Mouse (Mus musculus): ENCODE results near the gene Tmem88.

Tmem88 gene

DNA sequence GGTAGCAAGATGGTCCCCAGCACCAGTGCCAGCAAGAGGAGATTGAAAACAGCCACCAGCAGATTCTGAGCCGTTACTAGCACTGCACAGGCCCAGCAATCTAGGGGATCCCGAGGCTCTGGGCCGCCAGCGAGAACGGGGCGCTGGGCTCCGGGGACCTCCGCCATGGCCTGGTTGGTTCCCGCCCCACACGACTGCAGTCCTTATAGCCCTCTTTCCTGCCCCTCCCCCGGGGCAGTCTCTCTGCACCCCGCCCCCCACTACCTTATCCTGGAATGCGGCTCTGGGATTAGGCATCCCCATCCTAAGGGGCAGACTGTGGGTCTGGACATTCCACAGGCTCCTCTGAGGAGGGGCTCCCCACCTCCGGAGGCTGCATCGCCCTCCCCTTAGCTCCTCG, at the start of gene Tmem88:
Gene Tmem88 (minus strand): TSS at position 176 of the 400 bp plus-strand sequence.
- no peak for DNase-seq (ENCODE audit: low spot score in 2 of 2)

DNA sequence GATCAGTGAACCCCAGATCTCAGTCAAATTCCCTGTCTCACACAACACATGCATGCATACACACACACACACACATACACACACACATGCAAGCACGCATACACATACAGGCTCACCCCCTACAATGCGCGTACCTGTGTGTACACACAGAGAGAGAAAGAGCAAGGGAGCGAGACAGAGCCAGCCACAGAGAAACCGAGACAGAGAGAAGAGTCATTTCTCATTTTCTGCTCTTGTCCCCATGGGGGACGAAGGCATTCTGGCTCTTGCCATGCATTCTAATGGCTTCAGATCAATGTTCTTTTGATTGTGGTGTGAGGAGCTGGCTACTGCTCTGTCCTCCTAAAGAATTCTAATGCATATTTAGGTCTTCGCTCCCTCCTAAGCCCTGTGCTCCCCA, 49.3 kb upstream of the Tmem88 start:
- DNase-seq (ENCODE audit: low spot score in 2 of 2), result no peak

DNA sequence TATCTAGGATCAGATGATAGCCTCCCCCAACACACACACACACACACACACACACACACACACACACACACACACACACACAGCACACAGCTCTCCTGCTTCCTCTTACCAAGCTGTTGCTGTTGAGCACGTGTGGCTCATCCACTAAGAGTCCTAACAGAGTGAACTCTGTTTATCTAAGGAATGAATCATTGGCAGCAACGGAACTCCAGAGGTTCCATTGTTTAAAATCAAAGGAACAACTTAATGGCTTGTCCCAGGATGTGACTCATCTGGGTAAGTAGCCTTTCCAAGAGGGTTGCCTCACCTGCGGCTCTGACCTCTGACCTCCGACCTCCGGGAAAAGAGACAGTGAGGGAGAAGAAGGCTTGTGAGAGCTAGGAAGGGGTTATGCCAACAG, 45.3 kb upstream of the Tmem88 start:
- DNase-seq (ENCODE audit: low spot score in 2 of 2), result no peak

DNA sequence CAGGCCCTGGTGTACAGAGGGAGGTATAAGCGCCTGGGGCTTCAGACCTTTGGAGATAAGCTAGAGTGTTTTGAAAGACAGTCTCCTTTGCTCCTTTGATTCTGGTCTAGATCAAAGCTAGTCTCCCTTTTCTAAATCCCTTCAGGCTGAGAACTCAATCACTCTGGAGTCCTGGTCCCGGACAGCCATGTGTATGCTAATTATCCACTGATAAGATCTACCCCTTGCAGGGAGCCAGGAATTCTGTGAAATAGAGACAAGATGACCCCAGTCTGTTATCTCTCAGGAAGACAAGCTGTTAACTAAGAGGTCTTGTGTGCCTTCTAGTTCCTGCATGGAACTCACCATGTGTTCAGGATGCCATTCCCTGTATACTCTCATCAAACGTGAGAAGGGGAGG, 39.3 kb upstream of the Tmem88 start:
- DNase-seq (ENCODE audit: low spot score in 2 of 2), result no peak

DNA sequence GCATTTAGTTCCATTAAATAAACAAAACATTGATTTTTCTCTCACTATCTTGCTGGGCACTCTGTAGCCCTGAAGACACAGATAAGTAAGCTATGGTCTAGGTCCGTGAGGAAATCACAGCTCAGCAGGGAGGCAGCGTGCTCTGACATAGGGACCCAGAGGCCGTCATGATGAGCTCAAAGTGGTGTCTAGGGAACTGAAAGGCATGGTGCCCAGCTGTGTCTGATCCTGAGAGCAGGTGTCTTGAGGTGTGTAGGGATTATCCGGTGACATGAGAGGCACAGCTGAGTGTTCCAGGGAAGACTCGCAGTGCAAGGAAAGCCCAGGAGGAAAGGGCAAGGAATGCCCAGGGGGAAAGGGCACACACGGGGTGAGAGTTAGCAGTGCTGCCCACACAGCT, 35.2 kb upstream of the Tmem88 start:
- no peak for DNase-seq (ENCODE audit: low spot score in 2 of 2)

DNA sequence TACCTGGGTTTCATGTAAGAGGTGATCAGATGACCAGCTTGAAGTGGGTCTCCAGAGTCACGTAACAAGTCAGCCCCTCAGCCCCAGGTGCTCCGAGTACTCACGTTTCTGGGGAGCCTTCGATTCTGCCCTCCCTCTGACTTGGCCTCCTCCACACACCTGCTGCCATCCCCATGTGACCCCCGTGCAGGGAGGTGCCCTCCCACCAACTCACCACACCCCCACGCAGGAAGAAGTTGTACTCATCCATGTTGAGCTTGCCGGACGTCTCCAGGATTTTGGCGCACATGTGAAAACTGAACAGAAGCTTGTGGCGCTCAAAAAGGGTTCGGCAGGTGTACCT, 34.6 kb upstream of the Tmem88 start:
- no peak for DNase-seq (ENCODE audit: low spot score in 2 of 2)

DNA sequence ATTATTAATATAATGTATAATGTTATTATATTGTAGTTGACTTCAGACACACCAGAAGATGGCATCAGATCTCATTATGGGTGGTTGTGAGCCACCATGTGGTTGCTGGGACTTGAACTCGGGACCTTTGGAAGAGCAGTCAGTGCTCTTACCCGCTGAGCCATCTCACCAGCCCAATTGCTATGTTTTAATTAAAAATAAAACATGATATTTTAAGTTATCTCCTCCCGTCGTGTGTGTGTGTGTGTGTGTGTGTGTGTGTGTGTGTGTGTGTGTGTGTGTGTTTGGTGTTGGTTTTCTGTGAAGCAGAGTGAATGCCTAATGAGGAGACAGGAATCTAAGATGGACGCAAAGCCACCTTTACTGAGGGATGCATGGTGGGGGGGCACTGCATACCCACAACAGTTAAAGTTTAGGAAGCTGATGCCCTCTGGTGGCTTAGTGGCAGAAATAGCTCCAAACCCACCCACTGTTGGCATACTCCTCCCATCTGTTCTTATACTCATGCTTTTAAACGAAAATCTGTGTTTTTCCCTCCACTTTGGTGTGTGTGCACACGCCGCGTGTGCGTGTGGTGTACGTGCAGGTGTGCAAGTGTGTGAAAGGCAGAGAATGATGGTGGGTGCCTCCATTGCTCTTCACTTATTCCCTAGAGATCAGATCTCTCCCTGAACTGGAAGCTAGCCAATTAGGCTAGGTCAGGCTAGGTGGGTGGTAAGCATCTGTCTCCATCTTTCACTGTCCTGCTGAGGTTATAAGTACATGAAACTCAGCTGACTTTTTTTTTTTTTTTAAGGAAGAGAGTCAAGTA, 34.0 kb upstream of the Tmem88 start:
- DNase-seq (ENCODE audit: low spot score in 2 of 2), result peak in 1 of 2 experiments; percentile 62

DNA sequence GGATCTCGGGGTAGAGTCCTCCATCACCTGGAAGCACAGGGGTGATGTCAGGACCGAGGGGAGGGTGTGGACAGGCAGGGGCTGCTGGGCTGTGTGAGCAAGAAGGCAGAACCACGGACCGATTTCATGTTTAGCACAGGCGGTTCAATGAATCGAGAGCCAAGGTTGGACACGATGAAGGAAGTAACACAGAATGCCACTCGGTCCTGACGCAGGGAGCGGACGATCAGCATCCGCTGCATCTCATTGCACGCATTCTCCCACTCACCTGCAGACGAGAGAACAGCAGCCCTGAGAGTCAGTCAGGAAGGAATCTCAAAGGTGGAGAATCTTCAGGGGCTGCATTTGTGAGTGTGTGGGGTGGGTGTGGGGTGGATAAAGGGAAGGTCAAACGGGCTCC, 32.6 kb upstream of the Tmem88 start:
- no peak for DNase-seq (ENCODE audit: low spot score in 2 of 2)

DNA sequence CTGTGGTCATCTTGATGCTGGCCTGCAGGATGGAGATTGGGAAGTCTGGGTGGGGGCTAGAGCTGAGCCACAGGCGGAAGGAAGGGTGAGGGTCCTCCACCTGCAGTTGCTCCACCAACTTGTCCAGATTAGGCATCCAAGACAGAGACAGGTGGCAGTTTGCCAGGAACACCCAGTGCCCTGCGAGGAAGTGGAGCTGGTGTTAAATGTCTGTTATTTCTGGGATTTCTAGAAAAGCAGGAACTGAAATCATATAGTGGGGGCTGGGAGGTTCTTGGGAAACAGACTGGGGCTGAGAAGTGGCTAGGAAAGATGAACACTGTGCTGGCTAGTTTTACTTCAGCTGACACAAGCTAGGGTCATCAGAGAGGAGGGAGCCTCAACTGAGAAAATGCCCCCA, 31.3 kb upstream of the Tmem88 start:
- DNase-seq (ENCODE audit: low spot score in 2 of 2), result no peak

DNA sequence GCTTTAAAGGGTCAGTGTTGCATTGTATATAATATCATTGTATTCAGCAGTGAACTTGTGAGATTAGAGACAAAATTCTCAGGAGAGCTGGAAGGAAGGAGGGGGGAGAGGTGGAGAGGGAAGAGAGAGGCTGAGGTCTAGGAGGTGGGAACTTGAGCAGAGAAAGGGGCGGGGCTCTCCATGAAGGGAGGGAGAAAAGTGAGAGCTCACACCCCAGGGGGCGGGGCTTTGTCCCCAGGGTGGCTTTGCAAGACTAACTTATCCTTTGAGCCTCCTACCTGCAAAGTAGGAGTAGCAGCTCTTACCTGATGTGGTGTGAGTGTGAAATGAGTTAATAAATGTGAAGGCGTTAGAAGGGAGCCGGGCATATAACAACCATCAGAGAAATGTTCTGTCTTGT, 30.7 kb upstream of the Tmem88 start:
- no peak for DNase-seq (ENCODE audit: low spot score in 2 of 2)

DNA sequence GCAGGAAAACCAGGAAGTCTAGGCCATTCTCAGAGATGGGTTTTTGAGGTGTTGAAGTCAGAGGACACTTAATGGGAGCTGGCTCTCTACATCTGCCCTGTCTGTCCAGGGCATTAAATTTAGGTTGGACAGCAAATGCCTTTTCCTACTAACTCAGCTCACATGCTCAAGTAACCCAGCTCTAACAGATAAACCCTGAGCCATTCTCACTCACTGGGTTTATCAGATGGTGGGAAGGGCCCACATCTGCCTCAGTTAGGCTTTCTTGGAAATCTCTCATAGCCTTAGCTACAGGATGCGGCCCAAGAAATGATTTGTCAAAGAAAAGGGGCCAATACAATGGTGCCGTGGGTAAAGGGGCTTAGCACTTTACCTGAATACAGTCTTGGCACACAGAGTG, 28.2 kb upstream of the Tmem88 start:
- no peak for DNase-seq (ENCODE audit: low spot score in 2 of 2)

DNA sequence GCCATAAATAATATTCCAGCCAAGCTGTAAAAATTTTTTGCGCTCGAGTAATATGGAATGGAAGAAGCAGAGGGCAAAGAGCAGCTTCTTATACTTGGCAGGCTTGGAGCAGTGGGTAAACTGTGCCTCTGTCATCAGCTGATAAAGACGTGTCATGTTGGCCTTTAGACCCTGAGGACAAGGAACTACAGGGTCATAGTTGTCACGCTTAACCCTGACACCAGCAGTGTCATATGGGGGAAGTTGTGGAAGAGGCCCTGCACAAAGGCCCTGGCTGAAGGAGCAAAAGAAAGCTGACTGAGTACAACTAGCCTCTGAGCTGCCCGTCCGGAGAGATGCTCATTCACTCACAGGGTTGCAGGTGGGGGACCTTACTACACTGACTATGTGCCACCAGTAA, 25.9 kb upstream of the Tmem88 start:
- no peak for DNase-seq (ENCODE audit: low spot score in 2 of 2)

DNA sequence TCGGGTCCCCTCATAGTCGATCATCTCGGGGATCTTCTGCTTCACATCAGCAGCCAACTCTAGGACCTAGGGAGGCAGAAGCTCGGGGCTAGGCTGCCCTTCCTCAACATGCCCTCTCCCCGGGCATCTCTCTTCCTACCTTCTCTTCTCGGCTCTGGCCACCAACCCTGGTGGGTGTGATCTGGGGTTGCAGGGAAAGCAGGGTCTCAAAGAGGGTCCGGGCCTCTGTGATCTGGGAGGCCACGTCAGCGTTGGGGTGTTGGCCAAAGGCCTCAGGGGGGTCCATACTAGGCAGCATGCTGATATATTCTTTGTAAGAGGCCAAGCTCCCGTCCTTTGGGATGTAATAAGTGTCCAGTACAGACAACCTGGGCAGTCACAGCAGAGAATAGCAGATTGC, 24.8 kb upstream of the Tmem88 start:
- no peak for DNase-seq (ENCODE audit: low spot score in 2 of 2)

DNA sequence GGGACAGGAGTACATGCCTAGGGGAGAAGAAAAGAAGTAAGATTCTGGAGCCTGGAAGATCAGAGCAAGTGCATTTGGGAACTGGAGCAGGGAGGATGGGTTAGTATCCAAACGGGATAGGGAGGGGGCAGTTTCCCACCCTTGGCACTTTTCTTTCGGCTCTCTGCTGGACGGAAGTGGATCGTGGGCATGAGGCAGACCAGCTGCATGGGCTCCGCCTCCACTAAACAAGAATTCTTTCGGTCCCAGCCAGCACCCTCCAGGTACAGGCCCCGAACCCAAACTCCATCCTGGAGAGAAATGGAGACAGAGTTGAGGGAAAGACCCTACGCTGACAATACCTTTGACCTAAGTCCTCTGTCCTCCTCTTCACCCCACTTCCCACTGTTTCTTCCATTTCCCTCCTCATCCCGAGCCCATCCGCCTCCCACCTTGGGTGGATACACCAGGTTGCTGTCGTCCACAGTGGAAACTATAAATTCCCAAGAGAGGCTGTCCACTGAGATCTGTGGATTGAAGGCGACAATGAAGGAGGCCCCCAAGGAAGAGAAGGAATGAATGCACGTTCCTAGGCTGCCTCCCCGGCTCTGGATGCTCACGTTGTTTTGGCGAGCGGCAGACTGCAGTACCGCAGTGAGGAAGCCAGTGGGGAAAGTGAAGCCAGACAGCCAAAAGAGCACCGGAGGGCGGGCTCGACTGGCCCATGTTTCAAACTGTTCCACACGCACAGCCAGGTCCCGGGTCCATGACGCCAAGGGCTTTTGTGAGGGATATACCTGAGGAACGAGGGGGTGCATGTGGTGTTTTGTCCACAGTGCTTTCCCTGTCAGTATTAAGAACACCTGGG, 23.3 kb upstream of the Tmem88 start:
- no peak for DNase-seq (ENCODE audit: low spot score in 2 of 2)

DNA sequence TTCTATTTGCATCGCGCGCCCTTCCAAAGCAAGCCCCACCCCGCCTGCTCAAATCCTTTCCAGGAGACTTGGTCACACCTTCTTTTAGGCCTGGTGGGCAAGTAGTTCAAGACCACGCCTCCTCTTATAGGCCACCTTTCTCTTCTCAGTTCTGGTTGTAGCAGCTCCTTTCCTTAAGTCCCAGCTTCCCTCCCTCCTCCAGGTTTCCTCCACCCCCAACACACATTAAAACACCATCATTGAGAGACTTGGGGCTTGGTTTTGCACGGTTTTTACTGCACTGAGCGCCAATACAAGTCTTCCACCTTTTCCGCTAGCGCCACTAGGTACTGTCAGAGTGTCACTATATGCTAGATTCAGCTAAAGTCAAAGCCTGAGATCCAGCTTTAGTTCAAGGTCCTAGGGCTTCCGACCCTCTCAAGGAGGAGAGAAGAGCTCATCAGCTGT, 22.5 kb upstream of the Tmem88 start:
- no peak for DNase-seq (ENCODE audit: low spot score in 2 of 2)

DNA sequence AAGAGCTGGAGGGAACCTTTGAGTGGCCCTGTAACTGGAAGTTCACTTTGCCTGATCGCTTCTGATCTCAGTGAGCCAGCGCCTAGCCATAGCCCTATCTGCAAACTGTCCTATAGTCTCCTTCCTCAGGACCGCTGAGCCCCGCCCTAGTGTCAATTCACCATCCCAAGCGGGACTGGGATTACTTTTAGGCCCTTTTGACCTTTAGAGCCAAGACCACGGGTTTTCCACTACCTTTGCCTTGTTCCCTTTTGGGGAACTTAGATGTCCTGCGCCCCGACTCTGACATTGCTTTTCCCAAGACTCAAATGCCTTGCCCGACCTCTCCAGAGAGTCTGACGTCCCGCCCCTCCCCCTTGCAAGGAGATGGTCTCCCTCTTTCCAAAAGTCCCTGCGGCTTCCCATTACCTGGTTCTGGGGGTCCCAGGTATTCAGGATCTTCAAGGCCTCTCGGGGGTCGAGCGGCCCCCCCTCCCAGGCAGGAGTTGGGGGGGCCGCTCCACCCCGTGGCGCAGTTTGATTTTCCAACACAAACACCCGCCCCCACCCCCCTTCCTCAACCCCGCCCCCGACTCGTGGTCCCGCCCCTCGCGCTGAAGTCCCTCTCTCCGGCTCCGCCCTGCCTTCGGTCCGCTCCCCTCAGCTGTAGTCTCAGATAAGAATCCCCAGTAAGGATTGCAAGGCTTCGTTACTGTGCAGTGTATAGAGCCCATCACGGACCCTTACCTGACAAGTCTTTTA, 21.9 kb upstream of the Tmem88 start:
- DNase-seq (ENCODE audit: low spot score in 2 of 2), result no peak

DNA sequence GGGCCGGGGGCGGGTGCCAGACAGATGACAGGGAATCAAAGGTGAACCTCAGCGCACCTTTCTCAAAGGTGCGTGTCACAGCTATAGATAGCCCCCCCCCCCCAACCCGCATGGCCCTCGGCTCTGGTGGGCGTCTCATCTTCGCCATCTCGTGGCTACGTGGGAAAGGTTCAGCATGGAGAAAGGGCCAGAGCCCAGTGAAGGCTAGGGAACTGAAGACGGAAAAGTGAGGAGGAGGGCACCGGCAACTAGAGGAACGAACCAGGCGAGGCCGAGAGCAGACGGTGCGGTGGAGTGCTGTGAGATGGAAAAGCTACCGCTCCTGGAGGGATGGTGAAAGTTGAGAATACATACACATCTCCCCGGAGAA, 21.4 kb upstream of the Tmem88 start:
- no peak for DNase-seq (ENCODE audit: low spot score in 2 of 2)

DNA sequence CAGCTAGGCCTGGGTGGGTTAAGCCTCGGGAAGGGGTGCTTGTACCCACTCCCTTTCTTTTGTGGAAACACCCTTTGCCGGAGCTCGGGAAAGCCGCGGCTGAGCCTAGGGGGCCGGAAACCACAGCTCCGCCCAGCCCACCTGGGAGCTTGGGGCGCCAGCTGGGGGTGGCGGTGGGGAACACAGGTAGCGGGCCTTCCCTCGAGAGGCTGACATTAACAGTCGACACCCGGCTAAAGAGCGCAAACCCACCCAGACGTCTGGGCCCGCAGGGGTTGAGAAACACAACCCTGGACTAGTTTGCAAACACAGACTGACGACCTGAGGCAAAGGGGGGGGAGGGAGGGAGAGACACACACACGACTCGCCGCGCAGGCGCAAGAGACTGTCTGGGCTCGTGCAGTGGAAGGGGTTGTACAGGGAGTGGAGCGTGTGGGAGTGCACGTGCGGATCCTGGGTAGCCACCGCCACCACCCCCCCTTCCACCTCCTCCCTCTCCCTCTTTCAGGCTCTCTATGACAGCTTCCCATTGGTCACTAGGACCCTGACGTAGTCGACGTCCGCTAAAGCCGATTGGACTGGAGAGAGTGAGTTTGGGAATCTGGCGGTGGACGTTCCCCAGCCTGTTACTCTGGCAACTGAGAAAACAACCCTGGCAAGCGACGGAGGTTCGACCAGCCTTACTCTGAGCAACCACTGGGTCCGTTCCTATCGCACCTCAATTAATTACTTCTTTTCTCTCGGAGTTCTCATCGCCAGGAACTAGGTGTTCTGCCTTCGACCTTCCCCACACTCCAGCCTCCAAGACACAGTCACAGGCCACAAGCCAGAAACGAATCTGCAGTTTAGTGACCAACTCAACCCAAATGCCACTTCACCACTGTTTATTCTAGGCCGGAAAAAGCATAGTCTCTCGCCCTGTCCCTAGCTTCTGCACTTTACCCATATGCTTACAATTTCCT, 20.7 kb upstream of the Tmem88 start:
- peak; percentile 68 to 84 for DNase-seq (ENCODE audit: low spot score in 2 of 2)

DNA sequence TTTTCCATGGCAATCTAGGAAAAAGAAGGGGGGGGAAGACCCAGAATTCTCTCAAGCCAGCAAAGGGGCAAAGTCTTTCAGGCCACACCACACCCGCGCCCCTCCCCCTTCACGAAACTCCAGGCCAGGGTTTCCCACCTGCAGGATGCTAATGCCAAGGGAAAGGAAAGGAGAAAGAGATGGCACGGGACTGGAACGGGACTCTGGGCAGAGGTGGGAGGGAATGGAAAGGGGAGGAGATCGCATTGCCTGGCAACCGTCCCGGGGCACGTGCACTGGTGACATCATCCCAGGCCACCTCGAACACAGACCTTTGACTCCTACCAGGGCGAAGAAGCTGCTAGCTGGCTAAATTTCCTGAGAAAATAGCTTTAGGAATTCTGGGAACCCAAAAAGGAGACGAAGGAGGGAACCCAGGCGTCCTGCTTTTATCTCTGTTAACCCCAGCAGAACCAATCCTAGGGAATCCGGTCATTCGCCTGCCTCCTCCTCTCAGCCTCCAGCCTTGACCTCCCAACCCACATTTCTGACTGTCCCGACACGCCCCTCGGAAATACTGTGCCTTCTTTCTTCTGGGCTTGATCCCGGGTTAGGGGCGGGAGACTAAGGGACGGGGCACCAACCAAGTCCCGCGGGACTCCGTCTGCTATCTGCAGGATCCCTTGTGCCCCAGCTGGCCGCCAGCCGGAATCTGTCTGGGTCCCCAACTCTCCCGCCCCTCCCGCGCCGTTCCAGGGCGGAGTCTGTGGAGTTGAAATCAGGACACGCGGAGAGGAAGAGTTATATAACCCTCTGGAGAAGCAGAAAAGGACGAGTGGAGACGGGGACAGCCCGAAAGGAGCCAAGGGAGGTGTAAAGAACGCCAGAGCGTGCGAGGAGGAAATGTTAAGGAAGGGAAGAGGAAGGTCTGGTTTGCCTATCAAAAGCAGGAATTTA, 19.7 kb upstream of the Tmem88 start:
- peak; percentile 77 to 83 for DNase-seq (ENCODE audit: low spot score in 2 of 2)

DNA sequence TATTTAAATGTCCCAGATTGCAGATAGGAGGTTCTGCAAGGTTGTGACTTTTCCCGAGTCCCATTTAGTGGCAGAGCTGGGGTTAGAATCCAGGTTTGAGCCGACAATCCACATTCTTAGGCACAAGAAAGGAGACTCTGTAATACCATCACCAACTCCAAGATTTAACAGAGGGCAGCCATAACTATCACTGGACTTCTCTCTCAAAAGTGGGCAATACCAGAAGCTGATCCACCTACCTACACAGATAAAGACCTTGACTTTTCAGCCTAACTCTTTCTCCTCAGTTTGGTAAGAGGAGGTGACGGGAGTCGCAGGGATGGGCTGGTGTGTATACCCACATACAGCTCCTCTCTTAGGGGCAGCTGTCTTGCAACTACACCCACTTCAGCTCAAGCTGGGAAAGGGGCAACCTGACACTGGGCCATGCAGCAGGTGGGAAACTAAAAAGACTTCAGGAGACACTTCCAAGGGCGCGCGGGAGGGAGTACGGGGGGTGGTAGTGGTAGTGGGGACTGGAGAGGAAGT, 19.0 kb upstream of the Tmem88 start:
- no peak for DNase-seq (ENCODE audit: low spot score in 2 of 2)
